Mouse (Mus musculus): Measurements from ENCODE around the gene Gm49398. TPM values are rescaled to one million over a fixed set of nuclear protein-coding genes. Genes with fewer than 3 reads are reported as not detected.

The Gm49398 gene
- not detected in 2 replicates for polyA plus RNA-seq (2015; fragmentation: Nextera tagmentation; extraction: Ambion mirVana)

GRCm38 (mm10) chr13:61288739-61289138 is at the start of gene Gm49398:
Gm49398 (minus strand) TSS chr13:61288839.
- Histone ChIP-seq H3K9me3 (ENCODE audit: control insufficient read depth, low read length) (no peaks in the 10 kb centered on the region), H3K27ac (ENCODE audit: low read length) (no peak within 1 kb of the TSS), H3K4me3 (ENCODE audit: low read length) (no peak within 1 kb of the TSS), H3K4me1 (ENCODE audit: control insufficient read depth, insufficient read depth, low read length) (no peaks in the 10 kb centered on the region), H3K27me3 (replicated peaks; ENCODE audit: control insufficient read depth, insufficient read depth, low read length) (no peaks in the 10 kb centered on the region), H3K9ac (ENCODE audit: low read depth, low read length) (no peak within 1 kb of the TSS), H3K4me2 (ENCODE audit: low read depth, low read length) (no peak within 1 kb of the TSS), H3K36me3 (ENCODE audit: control insufficient read depth, insufficient read depth, low read length) (no peaks in the 10 kb centered on the region)
- ATAC-seq, result no peak
- WGBS, result 87% methylated on average over 2 of the region's 2 CpGs

DNA sequence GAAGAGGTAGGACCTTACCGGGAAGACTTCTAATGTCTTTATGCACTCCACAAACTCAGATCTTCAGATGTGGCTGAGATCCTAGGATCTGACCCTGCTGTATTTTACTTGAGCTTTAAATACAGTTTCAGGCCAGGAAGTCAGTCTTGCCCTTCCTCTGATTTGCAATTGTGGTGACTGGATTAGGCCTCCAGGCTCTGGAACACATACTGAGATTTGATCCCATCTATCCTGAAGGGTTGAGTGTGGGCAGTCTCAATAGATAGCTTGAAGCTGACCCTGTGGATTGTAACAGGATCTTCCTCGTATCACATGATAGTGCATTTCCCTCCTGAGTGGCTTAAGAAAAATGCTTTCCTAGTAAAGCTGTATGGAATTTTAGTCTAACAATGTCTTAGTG is 33.4 kb downstream of the Gm49398 start, which contains the start of gene Cts8:
Gene Cts8 (minus strand): TSS at position 101 of the 400 bp plus-strand sequence.
- ATAC-seq, result no peak
- WGBS, result 82% methylated on average over 2 of the region's 2 CpGs
- Histone ChIP-seq H3K4me1 (ENCODE audit: control insufficient read depth, insufficient read depth, low read length) (no peaks in the 10 kb centered on the region), H3K9ac (ENCODE audit: low read depth, low read length) (no peak within 1 kb of the TSS), H3K4me2 (ENCODE audit: low read depth, low read length) (no peak within 1 kb of the TSS), H3K9me3 (ENCODE audit: control insufficient read depth, low read length) (no peaks in the 10 kb centered on the region), H3K36me3 (ENCODE audit: control insufficient read depth, insufficient read depth, low read length) (no peaks in the 10 kb centered on the region), H3K4me3 (ENCODE audit: low read length) (no peak within 1 kb of the TSS), H3K27me3 (replicated peaks; ENCODE audit: control insufficient read depth, insufficient read depth, low read length) (no peaks in the 10 kb centered on the region), H3K27ac (ENCODE audit: low read length) (no peak within 1 kb of the TSS)

GRCm38 (mm10) chr13:61241076-61241947 is 47.3 kb downstream of the Gm49398 start:
- Histone ChIP-seq H3K36me3 (ENCODE audit: control insufficient read depth, insufficient read depth, low read length) (no peaks in the 10 kb centered on the region), H3K4me3 (ENCODE audit: low read length) (no peak overlapping the region), H3K9ac (ENCODE audit: low read depth, low read length) (no peak overlapping the region), H3K4me2 (ENCODE audit: low read depth, low read length) (no peak overlapping the region), H3K27ac (ENCODE audit: low read length) (no peak overlapping the region), H3K27me3 (replicated peaks; ENCODE audit: control insufficient read depth, insufficient read depth, low read length) (no peaks in the 10 kb centered on the region), H3K4me1 (ENCODE audit: control insufficient read depth, insufficient read depth, low read length) (no peaks in the 10 kb centered on the region), H3K9me3 (ENCODE audit: control insufficient read depth, low read length) (no peaks in the 10 kb centered on the region)
- no peak for ATAC-seq
- 57% methylated on average over 13 of the region's 13 CpGs for WGBS

DNA sequence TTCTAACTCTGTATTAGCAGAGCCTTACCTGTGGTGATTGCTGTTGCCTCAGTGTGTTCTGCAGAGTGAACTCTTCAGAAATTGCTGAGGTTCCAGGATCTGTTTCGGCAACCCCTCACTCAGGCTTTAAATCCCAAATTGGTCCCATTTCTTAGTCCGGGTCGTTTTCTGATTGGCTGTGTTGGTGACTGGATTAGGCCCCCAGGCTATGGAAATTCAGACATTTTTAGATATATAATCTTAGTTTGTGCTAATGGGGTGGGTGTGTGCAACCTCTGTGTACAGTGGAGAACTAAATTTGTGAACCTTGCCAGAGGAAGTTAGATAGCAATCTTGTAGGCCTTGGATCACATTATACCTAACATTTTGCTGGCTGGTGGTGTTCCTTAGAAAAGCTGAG is 85.3 kb downstream of the Gm49398 start, which contains the start of gene Cts6:
Gene Cts6 (minus strand): TSS at position 101 of the 400 bp plus-strand sequence.
- no peaks in the 10 kb centered on the region for H3K4me1 ChIP-seq (ENCODE audit: control insufficient read depth, insufficient read depth, low read length)
- H3K9me3 ChIP-seq (ENCODE audit: control insufficient read depth, low read length), result peaks cover 3% of the 10 kb centered on the region; the same call in 1 of the 2 replicates
- H3K4me2 ChIP-seq (ENCODE audit: low read depth, low read length), result no peak within 1 kb of the TSS
- ATAC-seq, result no peak
- H3K36me3 ChIP-seq (ENCODE audit: control insufficient read depth, insufficient read depth, low read length), result no peaks in the 10 kb centered on the region
- no peak within 1 kb of the TSS for H3K27ac ChIP-seq (ENCODE audit: low read length)
- H3K27me3 ChIP-seq (replicated peaks; ENCODE audit: control insufficient read depth, insufficient read depth, low read length), result no peaks in the 10 kb centered on the region
- WGBS, result 81% methylated on average over 3 of the region's 3 CpGs
- H3K4me3 ChIP-seq (ENCODE audit: low read length), result no peak within 1 kb of the TSS
- no peak within 1 kb of the TSS for H3K9ac ChIP-seq (ENCODE audit: low read depth, low read length)

Small RNA genes lying within 50 kb of the gene (microRNA-seq; reads per million reads assigned to microRNA genes)
- gene Gm27704, result not detected

Other genes starting within 250 kb of the Gm49398 start
- gene Ctsq, start 248.2 kb downstream of the Gm49398 start, polyA plus RNA-seq (2015; fragmentation: Nextera tagmentation; extraction: Ambion mirVana), result not detected in 2 replicates
- gene Ctsr, start 124.6 kb downstream of the Gm49398 start, polyA plus RNA-seq (2015; fragmentation: Nextera tagmentation; extraction: Ambion mirVana), result not detected in 2 replicates
- gene Cts6, start 85.4 kb downstream of the Gm49398 start, polyA plus RNA-seq (2015; fragmentation: Nextera tagmentation; extraction: Ambion mirVana), result not detected in 2 replicates
- not detected in 2 replicates for gene Cts8, start 33.5 kb downstream of the Gm49398 start, polyA plus RNA-seq (2015; fragmentation: Nextera tagmentation; extraction: Ambion mirVana)
- not detected in 2 replicates for gene Cts7, start 69.4 kb upstream of the Gm49398 start, polyA plus RNA-seq (2015; fragmentation: Nextera tagmentation; extraction: Ambion mirVana)

Data from intestine, embryonic 16.5 days (tissue).